ENCODE assay signal across 17 mouse cellular contexts in the genomic region with DNA sequence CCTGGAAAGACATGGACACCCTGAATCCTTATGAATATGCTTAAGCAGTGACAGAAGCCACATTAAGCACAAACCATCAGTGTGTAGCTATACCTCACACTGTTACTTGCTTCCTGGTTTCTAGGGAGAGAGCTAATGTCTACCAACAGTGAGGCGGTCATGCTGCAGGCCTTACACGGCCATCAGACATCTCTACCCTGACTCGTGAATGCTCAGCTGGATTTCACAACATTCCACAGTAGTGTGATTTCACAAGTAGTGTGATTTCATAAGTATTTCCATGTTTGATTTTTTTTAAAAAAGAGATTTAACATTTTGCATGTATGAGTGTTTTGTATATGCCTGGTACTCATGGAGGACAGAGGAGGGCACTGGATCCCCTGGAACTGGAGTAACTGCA.
"Had no signal": no experiment of that assay in that cellular context is flagged by ENCODE, and none has a peak within 500 bp of the region (broad histone marks: within the 10 kb centered on the region; RNA-seq: fewer than 3 reads in every experiment).

No protein-coding gene starts in this region.

- H3K27ac ChIP-seq: liver, embryonic 13.5 days; midbrain, embryonic 12.5 days; midbrain, embryonic 15.5 days; neural tube, embryonic 13.5 days; stomach, embryonic 15.5 days had no signal

- H3K9ac ChIP-seq: liver, embryonic 13.5 days; midbrain, embryonic 12.5 days; midbrain, embryonic 15.5 days; neural tube, embryonic 13.5 days; stomach, embryonic 15.5 days had no signal

- H3K27me3 ChIP-seq: liver, embryonic 13.5 days; midbrain, embryonic 12.5 days; midbrain, embryonic 15.5 days; neural tube, embryonic 13.5 days; stomach, embryonic 15.5 days had no signal

- H3K9me3 ChIP-seq: liver, embryonic 13.5 days; midbrain, embryonic 12.5 days; midbrain, embryonic 15.5 days; neural tube, embryonic 13.5 days; stomach, embryonic 15.5 days had no signal

- DNase-seq: kidney, adult 11 months; kidney, adult 9 months; kidney, postnatal 14 days; kidney, postnatal 4 days; layer of hippocampus, adult 9-11 months; liver, embryonic 13.5 days; lung, adult 2 months; lung, postnatal 36 days; retina, postnatal 1 day; right cerebral cortex, postnatal 25 days; spleen, adult 18-20 months; thymus, postnatal 25 days had no signal

- H3K4me2 ChIP-seq: liver, embryonic 13.5 days; midbrain, embryonic 12.5 days; midbrain, embryonic 15.5 days; neural tube, embryonic 13.5 days; stomach, embryonic 15.5 days had no signal

- ATAC-seq: midbrain, embryonic 15.5 days had no signal

- H3K4me3 ChIP-seq: liver, embryonic 13.5 days; midbrain, embryonic 12.5 days; midbrain, embryonic 15.5 days; myocyte; neural tube, embryonic 13.5 days; stomach, embryonic 15.5 days had no signal

- H3K4me1 ChIP-seq: liver, embryonic 13.5 days; midbrain, embryonic 12.5 days; midbrain, embryonic 15.5 days; neural tube, embryonic 13.5 days; stomach, embryonic 15.5 days had no signal
